Mouse (Mus musculus) heart, embryonic 14.5 days (tissue): Measurements from ENCODE around the gene Zfp995. TPM values are rescaled to one million over a fixed set of nuclear protein-coding genes. Genes with fewer than 3 reads are reported as not detected.

ENCODE experiments used
- polyA plus RNA-seq: library from polyadenylated mRNA; unstranded; fragments of >200 nt; fragmentation: Nextera tagmentation; extraction: Ambion mirVana; gene quantifications from 2 replicates; pipeline ENCODE4 v1.2.1, GENCODE M21; 2014

Gene Zfp995
- polyA plus RNA-seq, 1 experiment from 2014 or later, result 4.1 TPM

Other genes starting within 250 kb of the Zfp995 start
- 3.5 and 6.7 TPM in 2 replicates for gene Gm10226, start 218.1 kb downstream of the Zfp995 start, polyA plus RNA-seq
- 7.0 and 7.1 TPM in 2 replicates for gene Zfp760, start 202.2 kb downstream of the Zfp995 start, polyA plus RNA-seq
- gene Zfp229, start 179.1 kb downstream of the Zfp995 start, polyA plus RNA-seq, result 5.2 and 5.7 TPM in 2 replicates
- gene Zfp820, start 64.2 kb downstream of the Zfp995 start, polyA plus RNA-seq, result 5.0 and 5.4 TPM in 2 replicates
- gene Zfp942, start 52.5 kb upstream of the Zfp995 start, polyA plus RNA-seq, result 12.5 and 14.2 TPM in 2 replicates
- gene Zfp943, start 52.6 kb upstream of the Zfp995 start, polyA plus RNA-seq, result 15.5 and 17.3 TPM in 2 replicates